Mouse (Mus musculus) liver, embryonic 15.5 days (tissue): Measurements from ENCODE around the gene Batf2. TPM values are rescaled to one million over a fixed set of nuclear protein-coding genes. Genes with fewer than 3 reads are reported as not detected.
"Not testable (repeated sequence)": the region's sequence is repeated elsewhere in the genome, so short reads cannot be mapped to it uniquely, and the experiment has no call there.

ENCODE experiments used
- ATAC-seq: fragments of 200-750 bp; cut with Nextera tagmentation; 2 replicates; pipeline ENCODE4 v1.8.0; 2017; ENCODE audit warnings: moderate number of reproducible peaks, mild to moderate bottlenecking, moderate library complexity; ENCODE audit not compliant: insufficient read depth
- H3K27ac ChIP-seq: fragments of 300-500 bp; sonication (generic); replicated peaks from 2 replicates; pipeline ENCODE4 v1.5.1; 2015; ENCODE audit warnings: mild to moderate bottlenecking, inconsistent platforms
- H3K27me3 ChIP-seq: fragments of 300-500 bp; sonication (generic); 2 replicates; pipeline ENCODE4 v1.6.1; 2015; ENCODE audit warnings: mild to moderate bottlenecking, inconsistent platforms
- H3K36me3 ChIP-seq: fragments of 300-500 bp; sonication (generic); replicated peaks from 2 replicates; pipeline ENCODE4 v1.6.1; 2015; ENCODE audit warnings: moderate library complexity, mild to moderate bottlenecking, inconsistent platforms
- H3K4me1 ChIP-seq: fragments of 300-500 bp; sonication (generic); replicated peaks from 2 replicates; pipeline ENCODE4 v1.6.1; 2015; ENCODE audit warnings: inconsistent platforms
- H3K4me2 ChIP-seq: fragments of 300-500 bp; sonication (generic); 2 replicates; pipeline ENCODE4 v1.6.1; 2015; ENCODE audit warnings: moderate library complexity, mild to moderate bottlenecking, inconsistent platforms
- H3K4me3 ChIP-seq: fragments of 300-500 bp; sonication (generic); replicated peaks from 2 replicates; pipeline ENCODE4 v1.5.1; 2015; ENCODE audit warnings: mild to moderate bottlenecking, inconsistent platforms
- H3K9ac ChIP-seq: fragments of 300-500 bp; sonication (generic); 2 replicates; pipeline ENCODE4 v1.6.1; 2015; ENCODE audit warnings: moderate library complexity, mild to moderate bottlenecking, inconsistent platforms
- H3K9me3 ChIP-seq: fragments of 300-500 bp; sonication (generic); replicated peaks from 2 replicates; pipeline ENCODE4 v1.6.1; 2016; ENCODE audit warnings: inconsistent platforms
- WGBS: fragments of 180-500 bp; shearing (Covaris S2); methylation state at CpG from one replicate; pipeline ENCODE4 v1.1.7; 2015; ENCODE audit warnings: mixed read lengths; ENCODE audit not compliant: insufficient replicate concordance; 5-methylcytosine and 5-hydroxymethylcytosine counted together
- polyA plus RNA-seq: library from polyadenylated mRNA; unstranded; fragments of >200 nt; fragmentation: Nextera tagmentation; extraction: Ambion mirVana; gene quantifications from 2 replicates; pipeline ENCODE4 v1.2.1, GENCODE M21; 2015

Batf2 gene
- polyA plus RNA-seq, 1 experiment from 2014 or later = 0.44 TPM

- peak overlapping the region; percentile 47 for H3K4me3 ChIP-seq
- peak overlapping the region; percentile 93 for H3K27ac ChIP-seq
- H3K4me1 ChIP-seq = peaks cover 67% of the 10 kb centered on the region
- not testable (repeated sequence) for H3K9me3 ChIP-seq, H3K27me3 ChIP-seq, H3K36me3 ChIP-seq
- 23% methylated on average over 1 of the region's 1 CpGs for WGBS
- ATAC-seq = peak; percentile 56
- H3K9ac ChIP-seq = peak overlapping the region; percentile 56; the same call in 1 of the 2 replicates
- peak overlapping the region; percentile 69 for H3K4me2 ChIP-seq
Observed at GRCm38 (mm10) chr19:6133197-6133596, 7.6 kb upstream of the Batf2 start.

GRCm38 (mm10) chr19:6136397-6136796 lies 4.4 kb upstream of the Batf2 start:
- no peak for ATAC-seq
- Histone ChIP-seq H3K27me3 (no peaks in the 10 kb centered on the region), H3K4me2 (no peak overlapping the region), H3K9ac (no peak overlapping the region), H3K4me3 (no peak overlapping the region), H3K9me3 (no peaks in the 10 kb centered on the region), H3K27ac (peak overlapping the region; percentile 51), H3K4me1 (peaks cover 55% of the 10 kb centered on the region), H3K36me3 (0 out of 2 replicates have a peak, but pooled peaks cover 8% of the 10 kb centered on the region)
- 76% methylated on average over 3 of the region's 3 CpGs for WGBS

- Histone ChIP-seq H3K4me3 (peak overlapping the region; percentile 87), H3K36me3 (0 out of 2 replicates have a peak, but pooled peaks cover 4% of the 10 kb centered on the region), H3K9me3 (no peaks in the 10 kb centered on the region), H3K4me2 (peak overlapping the region; percentile 99), H3K4me1 (peaks cover 29% of the 10 kb centered on the region), H3K27ac (peak overlapping the region; percentile 99), H3K27me3 (no peaks in the 10 kb centered on the region), H3K9ac (peak overlapping the region; percentile 88; the same call in 1 of the 2 replicates)
- ATAC-seq = no peak
- 88% methylated on average over 6 of the region's 6 CpGs for WGBS
Observed at GRCm38 (mm10) chr19:6139701-6140100, 1.1 kb upstream of the Batf2 start.

- H3K4me1 ChIP-seq = peaks cover 27% of the 10 kb centered on the region
- WGBS = 6% methylated on average over 16 of the region's 16 CpGs
- H3K27me3 ChIP-seq = no peaks in the 10 kb centered on the region
- H3K9me3 ChIP-seq = no peaks in the 10 kb centered on the region
- peak overlapping the region; percentile 87 for H3K4me3 ChIP-seq
- H3K27ac ChIP-seq = peak overlapping the region; percentile 99
- H3K9ac ChIP-seq = peak overlapping the region; percentile 88
- H3K4me2 ChIP-seq = peak overlapping the region; percentile 99
- ATAC-seq = no peak
- 0 out of 2 replicates have a peak, but pooled peaks cover 4% of the 10 kb centered on the region for H3K36me3 ChIP-seq
Observed at GRCm38 (mm10) chr19:6140374-6140677, 457 bp upstream of the Batf2 start.

GRCm38 (mm10) chr19:6141394-6141749 lies 589 bp downstream of the Batf2 start, which contains the start of gene Arl2:
Gene Arl2 (minus strand): TSS chr19:6141548.
- H3K27ac ChIP-seq = peak within 1 kb of the TSS; percentile 99
- ATAC-seq = peak; percentile 74
- H3K9me3 ChIP-seq = no peaks in the 10 kb centered on the region
- WGBS = under 1% methylated on average over 15 of the region's 15 CpGs
- peaks cover 27% of the 10 kb centered on the region for H3K4me1 ChIP-seq
- peak within 1 kb of the TSS; percentile 88 for H3K9ac ChIP-seq
- H3K4me3 ChIP-seq = peak within 1 kb of the TSS; percentile 87
- 0 out of 2 replicates have a peak, but pooled peaks cover 4% of the 10 kb centered on the region for H3K36me3 ChIP-seq
- H3K27me3 ChIP-seq = no peaks in the 10 kb centered on the region
- peak within 1 kb of the TSS; percentile 99 for H3K4me2 ChIP-seq

- no peaks in the 10 kb centered on the region for H3K36me3 ChIP-seq
- no peak overlapping the region for H3K4me3 ChIP-seq
- no peak overlapping the region for H3K27ac ChIP-seq
- 56% methylated on average over 5 of the region's 5 CpGs for WGBS
- H3K4me1 ChIP-seq = peaks cover 20% of the 10 kb centered on the region
- no peak overlapping the region for H3K9ac ChIP-seq
- no peaks in the 10 kb centered on the region for H3K9me3 ChIP-seq
- H3K4me2 ChIP-seq = no peak overlapping the region
- no peak for ATAC-seq
- no peaks in the 10 kb centered on the region for H3K27me3 ChIP-seq
Observed at GRCm38 (mm10) chr19:6144842-6145241, 4.1 kb downstream of the Batf2 start.

GRCm38 (mm10) chr19:6155174-6155573 lies 14.4 kb downstream of the Batf2 start:
- Histone ChIP-seq H3K9me3 (no peaks in the 10 kb centered on the region), H3K4me3 (no peak overlapping the region), H3K4me1 (no peaks in the 10 kb centered on the region; the same call in 1 of the 2 replicates), H3K9ac (no peak overlapping the region), H3K36me3 (no peaks in the 10 kb centered on the region), H3K4me2 (no peak overlapping the region), H3K27me3 (no peaks in the 10 kb centered on the region; the same call in 1 of the 2 replicates), H3K27ac (no peak overlapping the region)
- no peak for ATAC-seq
- WGBS = 54% methylated on average over 9 of the region's 9 CpGs

- H3K4me2 ChIP-seq = no peak overlapping the region
- no peak overlapping the region for H3K27ac ChIP-seq
- no peak overlapping the region for H3K4me3 ChIP-seq
- no peaks in the 10 kb centered on the region; the same call in 1 of the 2 replicates for H3K4me1 ChIP-seq
- H3K9ac ChIP-seq = no peak overlapping the region
- H3K9me3 ChIP-seq = no peaks in the 10 kb centered on the region
- WGBS = 58% methylated on average over 8 of the region's 8 CpGs
- no peaks in the 10 kb centered on the region; the same call in 1 of the 2 replicates for H3K27me3 ChIP-seq
- ATAC-seq = no peak
- H3K36me3 ChIP-seq = no peaks in the 10 kb centered on the region
Observed at GRCm38 (mm10) chr19:6156372-6156771, 15.6 kb downstream of the Batf2 start.

GRCm38 (mm10) chr19:6157220-6157619 lies 16.4 kb downstream of the Batf2 start:
- 0 out of 2 replicates have a peak, but pooled peaks cover 6% of the 10 kb centered on the region for H3K27me3 ChIP-seq
- H3K9ac ChIP-seq = no peak overlapping the region
- no peaks in the 10 kb centered on the region for H3K9me3 ChIP-seq
- H3K4me1 ChIP-seq = no peaks in the 10 kb centered on the region; the same call in 1 of the 2 replicates
- H3K4me2 ChIP-seq = no peak overlapping the region
- no peaks in the 10 kb centered on the region for H3K36me3 ChIP-seq
- H3K27ac ChIP-seq = no peak overlapping the region
- H3K4me3 ChIP-seq = no peak overlapping the region
- no peak for ATAC-seq
- 28% methylated on average over 6 of the region's 6 CpGs for WGBS

- Histone ChIP-seq H3K9ac (no peak overlapping the region), H3K9me3 (no peaks in the 10 kb centered on the region), H3K4me3 (no peak overlapping the region), H3K4me2 (no peak overlapping the region), H3K4me1 (0 out of 2 replicates have a peak, but pooled peaks cover 7% of the 10 kb centered on the region), H3K27ac (no peak overlapping the region), H3K27me3 (peaks cover 8% of the 10 kb centered on the region; the same call in 1 of the 2 replicates), H3K36me3 (no peaks in the 10 kb centered on the region)
- ATAC-seq = no peak
- 54% methylated on average over 10 of the region's 10 CpGs for WGBS
Observed at GRCm38 (mm10) chr19:6163872-6164547, 23.2 kb downstream of the Batf2 start.

- 45% methylated on average over 4 of the region's 4 CpGs for WGBS
- no peak for ATAC-seq
- no peak overlapping the region for H3K9ac ChIP-seq
- no peaks in the 10 kb centered on the region for H3K9me3 ChIP-seq
- no peak overlapping the region for H3K27ac ChIP-seq
- 0 out of 2 replicates have a peak, but pooled peaks cover 7% of the 10 kb centered on the region for H3K4me1 ChIP-seq
- no peak overlapping the region for H3K4me3 ChIP-seq
- H3K4me2 ChIP-seq = no peak overlapping the region
- no peaks in the 10 kb centered on the region for H3K36me3 ChIP-seq
- H3K27me3 ChIP-seq = peaks cover 7% of the 10 kb centered on the region; the same call in 1 of the 2 replicates
Observed at GRCm38 (mm10) chr19:6166750-6167149, 26.0 kb downstream of the Batf2 start.
